Mouse (Mus musculus): Measurements from ENCODE around the gene Clasp1.
A peak's percentile ranks its signal among the peaks of the same experiment; 100 is the strongest.
"Not testable (repeated sequence)": the region's sequence is repeated elsewhere in the genome, so short reads cannot be mapped to it uniquely, and the experiment has no call there.

Clasp1 gene

DNA sequence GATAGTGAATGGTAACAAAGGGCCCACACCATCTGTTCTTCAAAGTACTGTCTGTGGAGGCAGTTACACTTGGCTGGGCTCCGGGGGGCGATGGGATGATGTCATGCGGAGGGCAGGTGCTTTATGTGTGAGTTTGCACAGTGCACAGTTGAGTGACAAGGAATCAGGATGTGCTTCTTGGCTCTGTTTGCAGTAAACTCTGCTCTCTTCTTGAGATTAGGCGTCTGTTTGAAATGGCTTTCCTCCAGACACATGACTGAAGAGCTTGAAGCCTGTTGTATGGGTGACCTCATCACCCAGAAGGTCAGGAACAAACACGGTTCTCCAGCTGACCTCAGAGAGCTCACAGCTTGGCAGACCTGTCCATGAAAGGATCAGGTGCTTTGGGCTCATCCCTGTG lies 200.9 kb downstream of the Clasp1 start:
- DNase-seq (ENCODE audit: low spot score), result no peak

DNA sequence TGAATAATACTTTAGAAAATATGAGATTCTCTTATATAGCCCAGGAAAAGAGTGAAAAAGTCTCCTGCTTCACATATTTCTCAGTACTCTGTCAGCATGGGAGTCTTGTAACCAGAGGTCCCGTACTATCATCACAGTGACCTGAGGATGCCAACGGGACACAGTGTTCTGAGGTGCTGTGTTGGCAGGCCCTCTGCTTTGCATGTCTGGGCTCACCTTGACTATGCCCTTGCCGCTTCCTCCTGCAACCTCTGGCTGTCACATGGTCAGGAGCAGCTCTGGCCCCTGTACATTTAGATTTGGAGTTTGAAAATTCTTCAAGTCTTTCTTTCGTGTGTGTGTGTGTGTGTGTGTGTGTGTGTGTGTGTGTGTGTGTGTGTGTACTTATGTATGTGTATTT lies 204.1 kb downstream of the Clasp1 start:
- DNase-seq (ENCODE audit: low spot score), result no peak

DNA sequence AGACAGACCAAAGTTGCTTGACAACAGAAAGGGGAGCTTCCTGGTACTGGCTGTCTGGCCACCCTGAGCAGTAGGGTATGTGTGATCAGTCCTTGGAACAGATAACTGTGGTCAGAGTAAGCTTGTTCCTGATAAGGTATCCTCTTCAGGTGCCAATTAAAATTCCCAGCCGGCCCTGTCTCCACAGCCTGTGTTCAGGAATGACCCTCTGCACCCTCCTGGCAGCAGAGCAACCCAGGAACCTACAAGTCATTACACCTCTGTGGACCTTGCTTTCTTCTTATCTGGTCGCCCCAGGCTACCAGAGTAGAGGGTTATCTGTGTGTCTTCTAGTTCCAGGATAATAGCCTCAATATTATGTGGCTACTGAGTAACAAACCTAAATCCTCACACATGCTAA lies 206.5 kb downstream of the Clasp1 start:
- DNase-seq (ENCODE audit: low spot score), result no peak

DNA sequence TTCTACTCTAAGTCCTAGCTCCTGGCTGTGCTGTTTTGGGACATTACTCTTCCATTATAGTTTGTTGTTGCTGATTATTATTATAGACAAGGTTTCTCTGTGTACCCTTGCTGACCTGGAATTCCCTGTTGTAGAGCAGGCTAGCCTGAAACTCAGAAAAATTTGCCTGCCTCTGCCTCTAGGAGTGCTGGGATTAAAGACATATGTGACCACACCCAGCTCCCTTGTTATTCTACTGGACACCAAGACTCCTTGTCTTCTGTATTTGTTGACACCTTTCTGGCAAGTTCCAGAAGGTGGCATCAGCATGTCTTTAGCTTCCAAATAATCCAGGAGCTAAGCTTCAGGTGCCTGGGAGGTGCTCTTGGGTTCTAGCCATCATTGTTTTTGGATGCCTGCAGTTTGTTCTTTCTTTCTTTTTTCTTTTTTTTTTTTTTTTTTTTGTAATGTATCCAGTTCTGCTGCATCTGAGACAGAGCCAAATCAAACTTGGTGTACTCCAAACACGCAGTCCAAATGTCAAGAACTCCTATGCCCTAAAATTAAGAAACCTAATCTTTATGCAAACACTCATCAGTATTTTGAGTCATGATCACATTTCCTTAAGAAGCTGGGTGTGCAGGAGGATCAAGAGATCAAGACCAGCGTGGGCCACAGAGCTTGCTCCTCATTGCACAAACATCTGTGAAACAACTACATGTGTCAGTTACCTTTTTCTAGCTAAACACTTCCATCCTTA lies 208.8 kb downstream of the Clasp1 start:
- no peak for DNase-seq (ENCODE audit: low spot score)

DNA sequence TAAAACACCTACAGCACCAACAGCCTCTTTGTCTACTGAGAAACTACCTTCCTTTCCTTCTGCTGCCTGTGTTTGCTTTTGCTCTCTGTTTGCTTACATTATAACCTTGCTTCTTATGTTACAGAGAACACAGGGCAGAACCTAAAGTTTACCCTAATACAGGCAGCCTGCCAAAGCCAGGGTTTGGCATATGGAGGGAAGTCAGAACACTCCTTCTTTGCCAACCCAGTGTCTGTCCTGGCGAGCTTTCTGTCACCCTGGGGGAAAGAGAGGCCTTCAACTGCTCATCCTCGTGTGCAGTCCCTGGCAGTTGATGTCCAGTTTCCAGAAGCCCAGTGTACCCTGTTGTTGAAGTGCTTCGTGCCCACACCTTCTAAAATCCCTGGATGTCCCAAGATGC lies 209.5 kb downstream of the Clasp1 start:
- no peak for DNase-seq (ENCODE audit: low spot score)

DNA sequence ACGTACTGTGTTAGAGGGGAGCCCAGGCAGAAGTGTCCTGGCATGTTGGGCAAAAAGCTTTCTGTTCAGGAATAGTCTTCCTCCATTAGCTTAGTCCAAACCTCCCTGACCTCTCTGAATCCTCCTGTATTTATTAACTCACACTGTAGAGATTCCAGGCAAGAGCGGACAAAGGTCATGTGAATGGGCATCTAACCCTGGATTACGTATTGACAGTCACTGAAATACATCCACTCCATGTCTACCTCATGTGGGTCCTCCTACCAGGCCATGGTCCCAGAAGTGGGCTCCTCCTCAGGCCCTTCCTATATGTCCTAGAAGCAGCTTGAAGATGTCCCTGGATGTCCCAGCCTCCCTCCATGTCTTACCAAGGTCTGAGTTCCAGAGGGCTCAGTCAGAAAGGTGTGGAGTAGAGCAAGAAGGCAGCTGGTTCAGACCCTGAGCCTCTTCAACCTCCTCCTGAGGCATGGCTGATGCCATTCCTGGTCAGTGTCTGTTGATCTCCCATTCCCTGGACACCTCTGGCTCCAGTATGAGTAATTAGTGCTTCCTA lies 224.8 kb downstream of the Clasp1 start:
- DNase-seq (ENCODE audit: low spot score), result no peak

DNA sequence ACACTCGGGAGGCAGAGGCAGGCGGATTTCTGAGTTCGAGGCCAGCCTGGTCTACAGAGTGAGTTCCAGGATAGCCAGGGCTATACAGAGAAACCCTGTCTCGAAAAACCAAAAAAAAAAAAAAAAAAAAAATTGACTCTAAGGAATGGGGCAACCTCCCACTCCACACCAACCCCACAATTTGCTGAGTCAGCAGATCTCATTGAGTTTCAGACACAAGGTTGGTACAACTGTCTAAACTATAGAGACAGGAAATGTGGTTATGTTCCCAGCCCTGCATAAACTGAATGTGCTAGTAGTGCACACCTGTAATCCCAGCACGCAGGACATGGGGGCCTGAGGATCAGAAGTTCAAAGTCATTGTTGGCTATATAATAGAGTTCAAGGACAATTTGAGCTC lies 232.2 kb downstream of the Clasp1 start:
- not testable (repeated sequence) for DNase-seq (ENCODE audit: low spot score)

DNA sequence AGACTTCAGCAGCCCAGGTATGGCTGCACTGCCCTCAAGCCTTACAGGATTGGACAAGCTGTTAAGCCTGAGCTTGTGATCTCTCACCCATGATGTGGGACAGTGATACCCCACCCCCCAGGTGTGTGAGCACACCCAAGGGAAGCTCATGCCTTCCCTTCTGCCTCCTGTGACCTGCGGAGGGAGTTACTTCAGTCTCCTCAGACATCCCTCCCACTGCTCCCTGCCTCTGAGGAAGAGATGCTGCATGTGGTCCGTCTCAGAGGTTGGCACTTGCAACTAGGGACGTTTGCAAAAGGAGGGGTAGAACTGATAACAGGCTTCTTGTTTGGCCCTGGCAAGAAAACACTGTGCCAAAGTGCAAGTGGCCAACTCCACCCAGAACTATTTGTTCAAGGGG lies 234.0 kb downstream of the Clasp1 start:
- no peak for DNase-seq (ENCODE audit: low spot score)

DNA sequence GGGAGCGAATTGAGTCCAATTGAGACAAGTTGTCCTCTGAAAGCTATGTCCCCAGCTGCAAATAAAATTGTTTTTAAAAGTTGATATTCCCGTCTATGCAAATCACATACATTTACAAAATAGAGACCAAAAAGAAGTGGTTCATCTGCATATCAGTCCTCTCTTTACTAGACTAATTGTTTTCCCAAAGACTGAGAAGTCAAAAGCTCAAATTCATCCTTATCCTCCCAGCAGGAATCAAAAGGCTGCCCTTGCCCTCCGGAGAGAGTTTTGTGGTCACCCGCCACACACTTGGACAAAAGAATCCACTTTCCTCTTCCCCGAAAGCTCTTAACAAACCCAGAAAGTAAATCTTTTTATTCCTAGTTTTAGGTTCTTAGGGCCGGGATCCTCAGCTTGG lies 236.6 kb downstream of the Clasp1 start:
- no peak for DNase-seq (ENCODE audit: low spot score)

DNA sequence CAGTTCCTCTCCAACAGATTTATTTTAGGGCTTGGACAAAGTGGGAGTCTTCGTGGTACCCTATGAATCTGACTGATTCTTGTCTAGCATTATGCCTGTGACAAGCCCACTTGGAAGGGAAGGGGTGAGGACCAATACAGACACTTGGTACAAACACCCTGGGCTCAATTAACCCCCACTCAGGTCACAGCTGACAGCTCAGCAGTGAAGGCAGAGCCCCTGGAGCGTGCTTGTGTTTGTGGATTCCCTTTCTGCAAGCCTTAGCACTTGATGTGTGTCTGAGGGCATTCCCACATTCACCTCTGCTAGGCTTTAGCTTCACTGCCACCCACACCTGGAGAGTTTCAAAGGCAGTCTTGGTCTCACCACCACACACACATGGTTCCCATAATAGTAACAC lies 237.1 kb downstream of the Clasp1 start:
- DNase-seq (ENCODE audit: low spot score), result no peak

DNA sequence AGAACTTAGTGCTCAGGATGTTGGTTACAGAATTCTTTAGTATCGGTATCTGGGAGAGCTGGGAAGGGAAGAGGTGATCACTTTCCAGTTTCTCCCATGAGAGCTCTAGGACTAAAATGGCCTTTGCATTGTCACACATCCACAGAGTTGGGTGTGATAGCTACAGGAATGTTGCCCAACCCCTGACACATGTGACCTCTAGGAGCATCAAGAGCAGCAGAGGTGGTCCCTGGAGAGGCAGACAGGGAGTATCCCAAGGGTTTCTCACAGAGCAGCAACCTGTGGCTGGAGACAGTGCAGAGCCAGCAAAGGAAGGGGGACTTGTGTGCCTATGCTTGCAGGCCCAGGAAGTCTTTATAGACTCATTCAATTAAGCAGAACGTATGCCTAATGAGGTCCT lies 237.6 kb downstream of the Clasp1 start:
- DNase-seq (ENCODE audit: low spot score), result no peak

DNA sequence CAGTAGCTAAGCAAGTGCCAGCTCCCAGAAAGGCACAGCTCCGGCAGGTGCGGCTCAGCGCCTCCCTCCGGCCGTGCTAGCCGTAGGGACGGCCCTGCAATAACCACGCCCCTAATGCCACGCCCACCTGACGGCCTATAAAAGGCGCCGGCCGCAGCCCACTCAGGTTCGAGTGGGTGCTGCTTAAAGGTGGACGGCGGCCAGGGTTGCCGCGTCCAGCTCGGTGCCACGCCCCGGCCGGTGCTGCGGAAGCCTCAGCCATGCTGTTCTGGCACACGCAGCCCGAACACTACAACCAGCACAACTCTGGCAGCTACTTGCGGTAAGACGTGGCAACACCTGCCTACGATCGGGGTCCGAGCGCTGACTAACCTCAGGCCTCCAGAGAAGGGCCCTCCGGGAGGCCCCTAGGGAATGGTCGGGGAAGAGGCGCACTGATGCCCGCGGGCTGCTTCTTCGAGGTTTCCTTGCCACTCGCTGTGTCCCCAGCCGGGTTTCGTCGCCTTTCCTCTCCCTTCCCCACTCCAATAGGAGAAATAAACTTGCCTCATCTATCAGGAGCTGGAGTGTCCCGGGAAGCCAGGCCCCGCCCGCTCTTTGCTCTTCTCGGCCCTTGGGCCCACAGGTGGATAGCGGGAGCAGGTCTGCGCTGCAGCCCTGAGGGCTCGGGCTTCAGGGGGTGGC lies 239.1 kb downstream of the Clasp1 start, which contains the start of gene Tfcp2l1:
Tfcp2l1 (plus strand) TSS at position 165 of the 684 bp plus-strand sequence.
- DNase-seq (ENCODE audit: low spot score), result peak; percentile 52

DNA sequence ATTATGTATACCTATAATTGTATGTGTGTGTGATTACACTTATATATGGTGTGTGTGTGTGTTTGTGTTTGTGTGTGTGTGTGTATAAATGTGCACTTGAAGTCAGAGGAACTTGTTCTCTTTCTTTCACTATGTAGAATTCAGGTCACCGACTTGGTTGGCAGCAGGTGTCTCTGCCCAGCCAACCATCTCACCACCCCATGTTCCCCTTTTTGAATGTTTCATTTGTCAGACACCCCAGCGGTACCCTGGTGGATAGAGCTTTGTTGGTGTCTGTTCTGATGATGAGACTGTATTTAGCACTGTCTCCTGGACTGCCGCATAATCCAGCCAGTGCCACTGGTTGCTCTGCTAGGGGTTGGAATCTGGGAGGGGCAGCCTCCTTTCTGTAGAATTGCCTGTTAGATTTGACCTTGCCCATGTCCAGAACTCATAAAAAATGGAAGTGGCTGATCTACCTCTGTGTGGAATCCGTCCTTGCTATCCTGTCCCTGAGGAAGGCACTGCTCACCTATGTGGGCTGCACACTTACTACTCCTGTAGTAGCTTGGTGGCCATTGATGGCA lies 244.6 kb downstream of the Clasp1 start:
- DNase-seq (ENCODE audit: low spot score), result no peak

DNA sequence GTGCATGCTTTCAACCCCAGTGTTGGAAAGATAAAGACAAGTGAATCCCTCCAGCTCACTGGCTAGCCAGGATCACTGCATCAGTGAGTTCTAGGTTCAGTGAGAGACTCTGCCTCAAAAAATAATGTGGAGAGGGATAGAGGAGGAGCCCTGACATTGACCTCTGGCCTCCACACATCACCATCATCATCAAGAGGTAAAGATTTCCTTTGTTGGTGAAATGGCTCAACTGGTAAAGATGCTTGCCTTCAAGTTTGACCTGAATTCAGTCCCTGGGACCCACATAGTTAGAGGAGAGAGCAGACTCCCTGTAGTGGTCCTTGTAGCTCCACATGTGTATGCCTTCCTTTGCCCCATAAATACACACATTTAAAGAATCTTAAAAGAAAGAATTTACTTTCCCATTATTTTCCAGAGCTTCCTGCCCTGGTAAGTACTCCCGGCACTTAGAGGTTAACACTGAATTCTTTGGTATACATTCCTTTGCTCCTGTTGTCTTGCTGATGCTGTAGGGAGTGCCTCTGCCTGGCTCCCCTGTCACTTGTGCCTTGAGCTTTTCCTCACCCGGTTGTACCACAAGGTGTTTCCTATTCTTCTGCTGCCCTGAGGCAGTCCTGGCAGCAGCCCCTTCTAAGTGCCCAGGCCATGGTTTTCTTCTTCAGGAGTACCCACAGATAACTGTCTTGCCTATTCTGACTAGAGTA lies 253.6 kb downstream of the Clasp1 start:
- DNase-seq (ENCODE audit: low spot score), result no peak

DNA sequence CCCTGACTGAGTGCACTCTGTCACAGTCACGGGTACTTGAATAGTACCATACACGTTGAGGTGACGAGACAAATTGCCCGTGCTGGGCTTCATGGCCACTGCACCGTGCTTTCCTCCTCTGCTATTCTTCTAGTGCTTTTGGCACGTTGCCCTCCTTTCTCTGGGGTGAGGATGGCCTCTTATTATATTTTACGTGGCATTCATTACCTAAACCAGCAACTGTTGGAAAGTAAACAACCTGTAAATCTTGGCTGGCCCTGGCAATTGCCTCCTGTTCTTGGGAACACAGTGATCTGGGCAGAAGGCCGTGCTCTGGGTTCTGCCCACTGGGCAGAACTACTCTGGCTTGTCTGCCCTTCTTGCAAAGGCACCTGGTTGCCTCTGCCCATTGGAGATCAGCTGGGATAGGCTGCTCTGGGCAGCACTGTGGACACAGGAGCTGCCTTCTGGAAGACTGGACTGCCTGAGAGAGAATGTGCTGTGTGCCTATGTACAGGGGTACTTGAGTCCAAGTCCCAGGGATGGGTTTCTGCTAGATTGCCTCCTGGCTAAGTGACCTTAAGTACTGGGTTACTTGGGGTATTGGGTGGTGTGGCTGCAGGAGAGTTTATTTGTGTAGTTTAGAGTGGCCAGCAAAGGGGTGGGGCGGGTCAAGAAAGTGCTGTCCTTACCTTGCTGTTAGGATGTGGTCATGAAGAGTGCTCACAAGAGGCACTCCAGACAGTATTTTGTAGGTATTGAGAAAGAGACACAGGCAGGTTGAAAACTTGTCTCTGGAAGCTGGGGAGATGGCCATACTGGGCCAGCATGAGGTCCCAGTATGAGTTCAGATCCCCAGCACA lies 254.5 kb downstream of the Clasp1 start:
- no peak for DNase-seq (ENCODE audit: low spot score)

DNA sequence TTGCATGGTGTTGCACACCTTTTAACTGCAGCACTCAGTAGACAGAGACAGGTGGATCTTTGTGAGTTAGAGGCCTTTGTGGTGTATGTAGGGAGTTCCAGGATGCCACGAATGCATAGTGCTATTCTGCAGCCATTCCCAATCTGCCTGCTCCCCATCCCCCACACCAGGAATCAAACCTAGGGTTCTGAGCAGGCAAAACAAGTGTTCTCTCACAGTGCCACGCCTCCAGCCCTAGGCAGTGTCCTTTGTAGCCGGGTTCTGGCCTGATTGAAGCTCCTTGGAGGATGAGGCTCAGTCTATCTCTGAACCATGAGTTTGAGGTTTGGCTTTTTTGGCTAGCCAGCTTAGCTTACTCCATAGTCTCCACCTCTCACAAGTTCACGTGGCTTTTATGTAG lies 256.8 kb downstream of the Clasp1 start:
- DNase-seq (ENCODE audit: low spot score), result no peak

DNA sequence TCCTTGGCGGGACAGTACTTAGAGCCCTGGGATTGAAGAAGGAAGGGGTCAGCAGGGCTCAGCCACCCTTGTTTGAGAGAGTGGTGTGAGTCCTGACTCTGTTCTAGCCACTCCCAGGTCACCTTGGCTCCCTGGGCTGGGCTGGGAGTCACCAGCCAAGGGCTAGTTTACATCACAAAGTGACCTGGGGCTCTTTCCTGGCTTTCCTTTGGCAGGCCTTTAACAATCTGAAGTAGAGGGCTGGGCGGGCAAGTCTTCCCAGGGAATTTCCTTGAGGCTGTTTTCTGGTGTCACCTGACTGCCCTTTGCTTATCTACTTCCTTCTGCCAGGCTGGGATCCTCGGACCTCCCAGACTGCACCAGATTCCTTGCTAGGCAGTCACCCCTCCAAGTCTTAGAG lies 259.2 kb downstream of the Clasp1 start:
- no peak for DNase-seq (ENCODE audit: low spot score)

DNA sequence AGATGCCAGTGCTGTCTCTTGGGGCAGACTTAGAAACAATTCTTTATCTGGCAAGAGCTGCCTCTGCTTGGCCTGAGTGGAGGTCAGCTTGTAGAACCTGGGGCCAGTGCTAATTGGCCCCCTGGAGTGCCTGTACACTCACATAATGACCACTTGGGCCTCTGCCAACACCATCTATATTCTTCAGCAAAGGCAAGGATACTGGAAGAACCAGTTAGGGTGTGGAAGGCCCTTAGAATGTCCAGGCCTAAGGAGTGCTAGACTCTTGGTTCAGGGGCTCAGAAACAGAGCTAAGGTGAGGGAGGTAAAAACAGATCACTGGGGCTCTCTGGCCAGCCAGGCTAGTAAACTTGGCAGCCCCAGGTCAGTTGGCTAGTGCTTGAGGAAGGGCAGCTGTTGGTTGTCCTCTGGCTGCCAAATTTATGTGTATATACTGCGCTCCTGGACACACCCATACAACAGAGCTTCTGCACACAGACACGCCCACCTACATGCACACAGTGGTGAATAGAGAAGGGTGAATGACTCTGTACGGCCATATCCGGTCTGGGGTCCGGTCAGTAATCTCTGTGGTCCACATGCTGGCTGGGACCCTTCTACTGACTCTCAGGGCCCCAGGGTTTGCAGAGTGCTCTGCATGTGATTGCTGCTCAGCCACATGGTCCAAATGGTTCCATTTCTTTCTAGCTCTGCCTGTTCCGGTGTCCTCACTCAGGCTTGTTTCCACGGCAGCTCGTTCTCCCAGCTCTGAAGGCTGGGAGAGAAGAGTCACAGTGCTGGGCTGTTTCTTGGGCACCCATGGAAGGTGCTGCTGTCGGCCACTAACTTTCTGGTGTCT lies 261.3 kb downstream of the Clasp1 start:
- DNase-seq (ENCODE audit: low spot score), result no peak

DNA sequence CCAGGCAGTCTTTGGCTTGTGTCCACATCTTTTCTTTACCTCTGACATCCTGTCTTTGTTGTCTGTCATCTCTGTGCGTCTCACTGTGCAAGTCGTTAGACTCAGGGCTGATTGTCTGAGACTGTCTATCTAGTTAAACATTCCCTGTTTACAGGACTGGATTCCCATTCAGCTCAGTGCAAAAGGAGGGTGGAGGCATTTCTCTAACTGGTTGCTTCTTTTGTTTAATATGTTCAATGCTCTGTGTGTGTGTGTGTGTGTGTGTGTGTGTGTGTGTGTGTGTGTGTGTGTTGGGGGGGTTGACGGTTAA lies 261.9 kb downstream of the Clasp1 start:
- DNase-seq (ENCODE audit: low spot score), result no peak

DNA sequence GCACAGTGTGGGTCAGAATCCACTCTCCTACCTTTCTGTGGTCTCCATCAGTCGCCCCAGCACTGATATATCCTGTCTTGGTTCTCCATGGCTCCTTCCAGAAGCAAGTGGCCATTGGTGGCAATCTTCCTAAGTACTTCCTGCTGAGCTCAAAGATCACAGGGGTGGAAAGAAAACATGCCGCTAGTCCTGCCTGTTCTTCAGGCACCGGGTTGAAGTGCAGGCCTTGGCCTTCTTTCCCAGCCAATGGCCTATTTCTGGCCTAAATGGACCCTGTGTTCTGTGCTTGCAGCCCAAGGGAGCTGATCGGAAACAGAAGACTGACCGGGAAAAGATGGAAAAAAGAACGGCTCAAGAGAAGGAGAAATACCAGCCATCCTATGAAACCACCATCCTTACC lies 269.9 kb downstream of the Clasp1 start:
- DNase-seq (ENCODE audit: low spot score), result no peak
